Mouse (Mus musculus): ENCODE data around the gene H2-Ke6. TPM values are rescaled to one million over a fixed set of nuclear protein-coding genes. Genes with fewer than 3 reads are reported as not detected.

The H2-Ke6 gene
- polyA plus RNA-seq (2012; rRNA removed) = 98.3 and 102 TPM in 2 replicates

DNA sequence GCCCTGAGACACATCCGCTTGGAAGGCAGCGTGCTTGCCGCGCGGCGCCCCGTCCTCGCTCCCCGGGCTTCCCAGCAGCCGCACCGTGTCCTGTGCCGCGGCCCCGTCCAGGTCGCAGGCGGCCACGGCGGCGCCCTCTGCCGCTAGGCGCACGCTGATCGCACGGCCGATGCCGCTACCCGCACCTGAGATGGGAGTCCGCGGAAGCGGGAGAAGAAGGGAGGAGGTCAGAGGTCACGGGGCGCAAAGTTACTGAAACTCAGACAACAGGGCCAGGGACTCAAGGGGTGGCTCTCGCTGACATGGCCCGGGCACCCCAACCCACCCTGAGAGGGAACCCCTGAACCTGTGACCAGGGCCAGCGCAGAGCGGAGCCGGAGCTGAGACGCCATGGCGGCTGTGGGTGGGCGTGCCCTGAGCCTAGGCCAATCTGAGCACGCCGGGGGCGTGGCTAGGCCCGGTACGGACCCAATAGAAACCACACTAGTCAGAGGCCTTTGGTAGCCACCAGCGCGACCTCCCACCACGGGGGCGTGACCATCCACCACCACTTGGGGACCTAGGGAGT lies at the start of gene H2-Ke6:
Gene H2-Ke6 (minus strand): TSS at position 405 of the 568 bp plus-strand sequence.

DNA sequence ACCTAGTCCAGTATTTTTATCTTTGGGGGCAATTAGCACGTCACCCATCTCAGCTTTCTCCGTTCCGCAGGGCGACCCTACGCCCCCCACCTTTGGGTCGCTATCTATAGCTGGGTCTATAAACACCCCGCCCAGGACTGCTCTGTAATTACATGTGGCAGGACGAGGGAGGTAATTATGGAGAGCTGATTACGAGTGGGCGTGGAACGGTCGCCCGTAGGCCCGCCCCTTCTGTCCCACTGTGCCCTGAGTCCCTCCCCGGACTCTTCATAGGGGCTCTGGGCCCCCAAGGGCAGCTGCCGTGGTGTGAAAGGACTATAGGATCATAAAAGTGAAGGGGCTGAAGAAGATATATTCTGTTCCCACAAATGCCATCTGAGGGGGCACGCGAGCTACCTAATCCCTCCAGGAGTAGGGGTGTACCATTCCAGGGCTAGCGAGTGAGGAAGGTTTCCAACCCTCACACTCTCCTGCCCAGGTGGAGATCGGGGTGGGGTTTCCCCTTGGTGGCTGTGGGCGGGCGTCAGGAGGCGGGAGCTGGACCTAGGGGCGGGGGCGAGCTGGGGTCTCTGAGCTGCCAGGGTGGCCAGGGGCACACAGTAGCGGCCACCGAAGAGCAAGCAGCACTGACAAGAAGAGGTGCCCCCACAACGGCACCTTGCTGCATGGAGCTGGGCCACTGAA lies 11.2 kb upstream of the H2-Ke6 start, which contains the start of gene Col11a2:
Gene Col11a2 (plus strand): TSS at position 560 of the 684 bp plus-strand sequence.

DNA sequence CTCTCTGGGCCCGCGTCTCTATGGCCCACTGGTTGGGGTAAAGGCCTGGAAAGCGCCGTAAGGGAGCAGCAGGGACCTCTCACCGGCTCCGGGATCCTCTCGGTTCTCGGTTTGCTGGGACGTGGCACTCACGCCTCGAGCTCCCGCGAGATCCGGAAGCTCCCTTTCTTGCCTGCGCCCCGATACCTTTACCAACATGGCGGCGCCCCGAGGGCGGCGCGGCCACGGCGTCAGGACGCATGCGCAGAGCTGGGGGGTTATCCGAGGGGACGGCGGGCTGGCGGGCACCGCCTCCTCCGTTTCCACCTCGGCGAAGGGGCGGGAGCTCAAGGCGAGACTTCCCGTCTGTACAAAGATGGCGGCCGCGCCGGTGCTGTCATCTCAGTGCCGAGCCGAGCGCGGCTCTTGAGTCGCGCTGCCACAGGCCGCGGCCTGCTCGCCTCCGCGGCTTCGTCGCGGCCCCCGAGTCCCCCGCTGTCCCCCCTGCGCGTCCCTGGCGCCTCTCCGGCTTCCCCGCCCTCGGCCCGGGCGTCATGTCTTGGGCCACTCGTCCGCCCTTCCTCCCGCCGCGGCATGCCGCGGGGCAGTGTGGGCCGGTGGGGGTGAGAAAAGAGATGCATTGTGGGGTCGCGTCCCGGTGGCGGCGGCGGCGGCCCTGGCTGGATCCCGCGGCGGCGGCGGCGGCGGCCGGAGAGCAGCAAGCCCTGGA lies 3.8 kb upstream of the H2-Ke6 start, which contains the start of the genes Slc39a7 and Rxrb:
Gene Slc39a7 (minus strand): TSS at position 218 of the 709 bp plus-strand sequence.
Gene Rxrb (plus strand): TSS at position 348 of the 709 bp plus-strand sequence.

GRCm38 (mm10) chr17:34024317-34024821 lies 3.5 kb downstream of the H2-Ke6 start, which contains the start of gene Ring1:
Ring1 (minus strand) TSS chr17:34024680.

GRCm38 (mm10) chr17:34000150-34000537 lies 27.7 kb downstream of the H2-Ke6 start, which contains the start of gene H2-K1:
H2-K1 (minus strand) TSS chr17:34000347.

Other genes with a start within 250 kb of the H2-Ke6 start
- 7.9 and 9.8 TPM in 2 replicates for gene Angptl4, start 246.2 kb downstream of the H2-Ke6 start, polyA plus RNA-seq (2012; rRNA removed)
- 64.5 and 79.4 TPM in 2 replicates for gene Kank3, start 217.5 kb downstream of the H2-Ke6 start, polyA plus RNA-seq (2012; rRNA removed)
- 1,131 and 1,306 TPM in 2 replicates for gene Rps28, start 203.5 kb downstream of the H2-Ke6 start, polyA plus RNA-seq (2012; rRNA removed)
- 333 and 341 TPM in 2 replicates for gene Ndufa7, start 203.5 kb downstream of the H2-Ke6 start, polyA plus RNA-seq (2012; rRNA removed)
- 29.8 and 36.6 TPM in 2 replicates for gene Cd320, start 185.0 kb downstream of the H2-Ke6 start, polyA plus RNA-seq (2012; rRNA removed)
- not detected in 2 replicates for gene Gm7029, start 154.2 kb downstream of the H2-Ke6 start, polyA plus RNA-seq (2012; rRNA removed)
- gene Kifc1, start 137.4 kb downstream of the H2-Ke6 start, polyA plus RNA-seq (2012; rRNA removed) = 12.0 and 13.5 TPM in 2 replicates
- 0.21 and 0.24 TPM in 2 replicates for gene Platr17, start 122.9 kb downstream of the H2-Ke6 start, polyA plus RNA-seq (2012; rRNA removed)
- 39.3 and 40.5 TPM in 2 replicates for gene Daxx, start 118.6 kb downstream of the H2-Ke6 start, polyA plus RNA-seq (2012; rRNA removed)
- gene Tapbp, start 112.2 kb downstream of the H2-Ke6 start, polyA plus RNA-seq (2012; rRNA removed) = 14.7 and 16.0 TPM in 2 replicates
- 26.4 and 28.4 TPM in 2 replicates for gene Zbtb22, start 112.2 kb downstream of the H2-Ke6 start, polyA plus RNA-seq (2012; rRNA removed)
- 183 and 190 TPM in 2 replicates for gene Rgl2, start 98.5 kb downstream of the H2-Ke6 start, polyA plus RNA-seq (2012; rRNA removed)
- 117 and 126 TPM in 2 replicates for gene Pfdn6, start 87.7 kb downstream of the H2-Ke6 start, polyA plus RNA-seq (2012; rRNA removed)
- 20.5 and 22.2 TPM in 2 replicates for gene Wdr46, start 87.4 kb downstream of the H2-Ke6 start, polyA plus RNA-seq (2012; rRNA removed)
- gene B3galt4, start 76.6 kb downstream of the H2-Ke6 start, polyA plus RNA-seq (2012; rRNA removed) = 10.4 and 11.6 TPM in 2 replicates
- gene Vps52, start 72.2 kb downstream of the H2-Ke6 start, polyA plus RNA-seq (2012; rRNA removed) = 58.2 and 62.1 TPM in 2 replicates
- 648 and 656 TPM in 2 replicates for gene Rps18, start 72.1 kb downstream of the H2-Ke6 start, polyA plus RNA-seq (2012; rRNA removed)
- 24.0 and 24.8 TPM in 2 replicates for gene H2-K1, start 27.7 kb downstream of the H2-Ke6 start, polyA plus RNA-seq (2012; rRNA removed)
- 48.8 and 51.4 TPM in 2 replicates for gene Ring1, start 3.4 kb downstream of the H2-Ke6 start, polyA plus RNA-seq (2012; rRNA removed)
- 112 TPM in 2 replicates for gene Slc39a7, start 3.6 kb upstream of the H2-Ke6 start, polyA plus RNA-seq (2012; rRNA removed)
- gene Rxrb, start 3.8 kb upstream of the H2-Ke6 start, polyA plus RNA-seq (2012; rRNA removed) = 82.1 and 83.7 TPM in 2 replicates
- 10.7 and 17.0 TPM in 2 replicates for gene Col11a2, start 11.4 kb upstream of the H2-Ke6 start, polyA plus RNA-seq (2012; rRNA removed)
- gene H2-Oa, start 64.3 kb upstream of the H2-Ke6 start, polyA plus RNA-seq (2012; rRNA removed) = 0.06 and 0.19 TPM in 2 replicates
- 15.7 and 16.4 TPM in 2 replicates for gene H2-DMa, start 91.5 kb upstream of the H2-Ke6 start, polyA plus RNA-seq (2012; rRNA removed)
- gene Brd2, start 94.6 kb upstream of the H2-Ke6 start, polyA plus RNA-seq (2012; rRNA removed) = 144 and 169 TPM in 2 replicates
- gene H2-DMb2, start 115.2 kb upstream of the H2-Ke6 start, polyA plus RNA-seq (2012; rRNA removed) = 0.63 and 1.0 TPM in 2 replicates
- gene H2-DMb1, start 125.0 kb upstream of the H2-Ke6 start, polyA plus RNA-seq (2012; rRNA removed) = 1.9 and 2.2 TPM in 2 replicates
- 4.8 and 4.9 TPM in 2 replicates for gene Tap1, start 159.5 kb upstream of the H2-Ke6 start, polyA plus RNA-seq (2012; rRNA removed)
- gene Psmb9, start 159.7 kb upstream of the H2-Ke6 start, polyA plus RNA-seq (2012; rRNA removed) = 1.2 and 1.5 TPM in 2 replicates
- 3.5 and 4.0 TPM in 2 replicates for gene Psmb8, start 169.7 kb upstream of the H2-Ke6 start, polyA plus RNA-seq (2012; rRNA removed)
- 1.9 and 2.1 TPM in 2 replicates for gene Tap2, start 175.5 kb upstream of the H2-Ke6 start, polyA plus RNA-seq (2012; rRNA removed)
- 0.40 and 0.48 TPM in 2 replicates for gene H2-Ob, start 210.8 kb upstream of the H2-Ke6 start, polyA plus RNA-seq (2012; rRNA removed)
- gene H2-Ab1, start 229.6 kb upstream of the H2-Ke6 start, polyA plus RNA-seq (2012; rRNA removed) = 0.74 and 1.0 TPM in 2 replicates